Mouse (Mus musculus): ENCODE measurements around the gene Hacd4. TPM values are rescaled to one million over a fixed set of nuclear protein-coding genes. Genes with fewer than 3 reads are reported as not detected.

Hacd4 gene
- polyA plus RNA-seq (2021; fragmentation: Nextera tagmentation) = 1.9 and 2.1 TPM in 2 replicates
- long read RNA-seq, experiment 1, full-length matches to known transcripts = 2 of 2 reads
- long read RNA-seq, experiment 1, partial matches to known transcripts = 0 of 2 reads
- long read RNA-seq, experiment 1, other reads (novel, unspliced or antisense) = 0 of 2 reads
- long read RNA-seq, experiment 2, full-length matches to known transcripts = 1 of 2 reads
- long read RNA-seq, experiment 2, partial matches to known transcripts = 0 of 2 reads
- long read RNA-seq, experiment 2, other reads (novel, unspliced or antisense) = 1 of 2 reads

GRCm38 (mm10) chr4:88438326-88438989, at the start of gene Hacd4:
Hacd4 (minus strand) TSS chr4:88438928.

Other genes starting within 250 kb of the Hacd4 start
- not detected in 2 replicates for gene Ifnb1, start 83.8 kb upstream of the Hacd4 start, polyA plus RNA-seq (2021; fragmentation: Nextera tagmentation)
- not detected in 2 replicates for gene Ifna15, start 119.3 kb upstream of the Hacd4 start, polyA plus RNA-seq (2021; fragmentation: Nextera tagmentation)
- gene Ifna14, start 132.9 kb upstream of the Hacd4 start, polyA plus RNA-seq (2021; fragmentation: Nextera tagmentation) = not detected in 2 replicates
- not detected in 2 replicates for gene Ifna9, start 153.5 kb upstream of the Hacd4 start, polyA plus RNA-seq (2021; fragmentation: Nextera tagmentation)
- not detected in 2 replicates for gene Ifna12, start 164.4 kb upstream of the Hacd4 start, polyA plus RNA-seq (2021; fragmentation: Nextera tagmentation)
- not detected in 2 replicates for gene C87499, start 195.5 kb upstream of the Hacd4 start, polyA plus RNA-seq (2021; fragmentation: Nextera tagmentation)
- not detected in 2 replicates for gene Ifna13, start 205.5 kb upstream of the Hacd4 start, polyA plus RNA-seq (2021; fragmentation: Nextera tagmentation)
- gene Ifna16, start 238.0 kb upstream of the Hacd4 start, polyA plus RNA-seq (2021; fragmentation: Nextera tagmentation) = not detected in 2 replicates
- not detected in 2 replicates for gene Ifna2, start 245.0 kb upstream of the Hacd4 start, polyA plus RNA-seq (2021; fragmentation: Nextera tagmentation)

All from layer of hippocampus, adult 6 months (tissue).